Mouse (Mus musculus): ENCODE data around the gene Unc79. TPM values are rescaled to one million over a fixed set of nuclear protein-coding genes. Genes with fewer than 3 reads are reported as not detected.
A peak's percentile ranks its signal among the peaks of the same experiment; 100 is the strongest.

Unc79 gene
- polyA plus RNA-seq, 1 experiment from 2014 or later: 0.28 TPM

DNA sequence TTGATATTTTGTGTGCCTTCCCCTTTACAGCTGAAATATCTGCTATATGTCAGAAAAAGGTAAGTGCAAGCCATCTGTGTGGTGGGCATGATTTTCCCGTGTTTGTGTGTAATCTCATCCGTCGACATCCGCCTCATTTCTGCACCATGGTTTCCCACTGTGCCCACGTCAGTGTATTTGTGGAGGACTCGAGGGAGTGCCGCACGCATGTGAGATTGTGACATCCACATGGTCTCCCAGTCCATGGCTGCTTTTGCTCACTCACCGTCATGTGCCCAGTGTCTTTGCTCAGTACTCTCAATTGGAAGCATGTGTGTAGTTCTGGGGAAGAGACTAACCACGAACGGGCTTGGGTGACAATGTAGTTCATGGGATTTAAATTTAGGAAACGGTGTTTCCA, 101.2 kb downstream of the Unc79 start:
- Histone ChIP-seq H3K36me3 (no peaks in the 10 kb centered on the region), H3K4me3 (replicated peaks) (no peak overlapping the region), H3K27me3 (replicated peaks) (no peaks in the 10 kb centered on the region), H3K9ac (no peak overlapping the region), H3K4me2 (replicated peaks) (no peak overlapping the region), H3K4me1 (replicated peaks) (no peaks in the 10 kb centered on the region), H3K9me3 (no peaks in the 10 kb centered on the region), H3K27ac (no peak overlapping the region)
- 93% methylated on average over 12 of the region's 12 CpGs for WGBS
- no peak for ATAC-seq

DNA sequence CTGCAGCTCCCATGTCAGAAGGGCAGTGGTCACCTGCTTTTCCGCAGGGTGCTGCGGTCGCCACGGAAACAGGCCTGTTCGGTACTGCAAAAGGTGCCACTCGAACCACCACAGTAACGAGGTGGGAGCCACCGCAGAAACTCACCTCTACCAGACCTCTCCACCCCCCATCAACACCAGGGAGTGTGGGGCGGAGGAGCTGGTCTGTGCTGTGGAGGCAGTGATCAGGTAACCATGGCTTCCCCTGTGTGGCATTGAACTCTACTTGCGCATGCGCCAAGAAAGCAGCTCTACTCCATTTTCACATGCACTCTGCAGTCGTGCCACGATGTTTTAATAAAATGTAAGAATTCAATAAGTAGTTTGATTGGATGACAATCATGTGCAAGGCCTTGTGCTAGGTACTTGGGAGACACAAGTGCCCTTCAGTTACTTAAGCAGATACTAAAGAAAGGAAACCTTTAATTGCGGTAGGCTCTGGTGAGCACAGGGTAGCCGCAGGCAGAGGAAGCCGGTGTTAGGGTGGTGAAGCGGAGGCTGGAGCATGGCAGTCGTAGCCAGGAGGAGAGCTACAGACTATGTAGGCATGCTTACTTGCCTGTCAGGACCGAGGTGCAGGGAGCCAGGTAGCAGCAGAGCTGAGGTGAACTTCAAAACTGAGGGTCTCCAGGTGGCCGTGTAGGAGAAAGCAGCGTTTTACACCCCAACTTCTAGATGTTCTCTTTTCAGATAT, 110.8 kb downstream of the Unc79 start:
- H3K4me1 ChIP-seq (replicated peaks): no peaks in the 10 kb centered on the region
- H3K9me3 ChIP-seq: no peaks in the 10 kb centered on the region
- no peak overlapping the region for H3K27ac ChIP-seq
- no peak overlapping the region for H3K4me3 ChIP-seq (replicated peaks)
- H3K9ac ChIP-seq: no peak overlapping the region
- no peaks in the 10 kb centered on the region for H3K36me3 ChIP-seq
- no peak for ATAC-seq
- H3K4me2 ChIP-seq (replicated peaks): no peak overlapping the region
- 80% methylated on average over 21 of the region's 21 CpGs for WGBS
- H3K27me3 ChIP-seq (replicated peaks): no peaks in the 10 kb centered on the region

DNA sequence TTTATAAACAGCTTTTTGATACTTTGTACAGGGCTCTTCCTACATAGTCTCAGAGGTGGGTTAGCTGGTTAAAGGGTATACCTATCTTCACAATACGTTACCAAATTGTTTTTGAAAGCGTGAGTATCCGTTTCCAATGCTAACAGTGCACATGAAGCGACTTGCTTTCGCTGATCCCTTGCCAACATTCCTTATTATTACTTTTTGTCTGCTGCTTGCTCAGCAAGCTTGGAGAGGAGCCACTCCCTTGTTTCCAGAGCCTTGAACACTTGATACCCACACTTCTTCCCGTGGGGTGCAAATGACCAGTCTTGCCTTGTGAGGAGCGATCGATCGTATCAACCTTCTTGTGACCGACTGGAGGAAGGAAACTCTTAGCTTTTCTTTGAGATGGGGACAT, 112.1 kb downstream of the Unc79 start:
- 90% methylated on average over 10 of the region's 10 CpGs for WGBS
- Histone ChIP-seq H3K27me3 (replicated peaks) (no peaks in the 10 kb centered on the region), H3K4me1 (replicated peaks) (no peaks in the 10 kb centered on the region), H3K9me3 (no peaks in the 10 kb centered on the region), H3K4me3 (replicated peaks) (no peak overlapping the region), H3K9ac (no peak overlapping the region), H3K36me3 (no peaks in the 10 kb centered on the region), H3K27ac (no peak overlapping the region), H3K4me2 (replicated peaks) (no peak overlapping the region)
- no peak for ATAC-seq

DNA sequence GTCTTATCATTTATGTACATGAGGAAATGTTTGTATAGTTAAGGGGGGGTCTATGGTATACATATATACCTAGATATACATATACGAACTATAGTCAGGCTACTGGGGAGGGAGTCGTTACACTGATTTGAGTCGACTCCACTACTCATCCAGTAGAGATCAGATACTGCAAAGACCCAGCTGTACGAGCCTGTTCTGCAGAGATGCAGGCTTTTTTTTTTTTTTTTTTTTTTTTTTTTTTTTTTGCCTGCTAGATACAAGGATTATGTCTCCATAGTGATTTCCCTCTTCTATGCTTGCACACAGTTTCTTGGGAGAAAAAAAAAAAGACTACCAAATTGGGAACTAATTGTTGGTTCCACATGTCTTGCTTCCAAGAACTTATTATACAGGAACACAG, 113.5 kb downstream of the Unc79 start:
- no peaks in the 10 kb centered on the region for H3K9me3 ChIP-seq
- no peak overlapping the region for H3K9ac ChIP-seq
- WGBS: 65% methylated on average over 4 of the region's 4 CpGs

DNA sequence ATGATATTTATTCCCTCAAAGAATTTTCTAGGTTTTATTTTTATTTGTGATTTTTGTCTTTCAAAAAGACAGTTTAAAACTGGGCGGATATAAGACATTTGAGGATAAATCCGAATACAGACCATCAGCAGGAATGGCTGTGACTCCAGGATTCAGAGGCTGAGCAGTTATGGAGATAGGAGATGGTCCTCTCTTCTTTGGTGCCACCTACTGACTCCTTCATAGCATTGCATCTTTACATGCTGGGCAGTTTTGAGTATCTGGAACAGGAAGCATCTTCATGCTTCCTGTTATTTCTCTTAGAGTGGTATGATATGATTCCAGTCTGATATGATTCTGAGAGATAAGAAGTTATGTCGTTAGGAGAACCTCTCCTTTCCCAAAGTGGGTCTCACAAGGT, 116.3 kb downstream of the Unc79 start:
- 13% methylated on average over 3 of the region's 3 CpGs for WGBS
- no peaks in the 10 kb centered on the region for H3K4me1 ChIP-seq (replicated peaks)
- 0 out of 2 replicates have a peak, but pooled peaks have one; percentile 25 for ATAC-seq

More for the DNA sequence above, 113.5 kb downstream of the Unc79 start:
- Histone ChIP-seq H3K36me3 (no peaks in the 10 kb centered on the region), H3K27me3 (replicated peaks) (no peaks in the 10 kb centered on the region), H3K27ac (no peak overlapping the region), H3K4me2 (replicated peaks) (no peak overlapping the region), H3K4me1 (replicated peaks) (no peaks in the 10 kb centered on the region), H3K4me3 (replicated peaks) (no peak overlapping the region)
- ATAC-seq: no peak

DNA sequence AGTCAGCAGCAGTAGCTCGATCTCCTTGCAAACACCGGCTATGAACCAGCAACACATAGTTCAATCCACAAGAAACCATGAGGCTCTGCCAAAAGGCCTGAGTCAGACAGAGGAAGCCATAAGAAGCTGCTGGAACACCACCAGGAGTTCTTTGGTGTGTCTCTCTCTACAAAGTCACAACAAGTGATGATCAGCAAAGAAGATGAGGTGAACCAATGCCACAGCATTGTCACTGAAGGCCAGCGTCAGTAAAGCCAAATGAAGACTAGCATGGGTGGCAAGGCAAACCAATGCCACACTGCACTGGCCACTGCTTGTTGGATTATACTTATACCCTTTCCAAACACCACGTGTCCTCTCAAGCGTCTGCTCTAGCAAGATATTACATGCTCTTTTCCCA, 119.5 kb downstream of the Unc79 start:
- no peak overlapping the region for H3K9ac ChIP-seq
- H3K9me3 ChIP-seq: no peaks in the 10 kb centered on the region
- H3K4me3 ChIP-seq (replicated peaks): no peak overlapping the region
- WGBS: 85% methylated on average over 5 of the region's 5 CpGs
- no peaks in the 10 kb centered on the region for H3K27me3 ChIP-seq (replicated peaks)
- no peaks in the 10 kb centered on the region for H3K4me1 ChIP-seq (replicated peaks)
- no peak overlapping the region for H3K4me2 ChIP-seq (replicated peaks)
- ATAC-seq: no peak
- H3K27ac ChIP-seq: no peak overlapping the region
- no peaks in the 10 kb centered on the region for H3K36me3 ChIP-seq

More for the DNA sequence above, 116.3 kb downstream of the Unc79 start:
- Histone ChIP-seq H3K27ac (no peak overlapping the region), H3K9ac (no peak overlapping the region), H3K4me3 (replicated peaks) (no peak overlapping the region), H3K4me2 (replicated peaks) (no peak overlapping the region), H3K9me3 (no peaks in the 10 kb centered on the region), H3K27me3 (replicated peaks) (no peaks in the 10 kb centered on the region), H3K36me3 (no peaks in the 10 kb centered on the region)

DNA sequence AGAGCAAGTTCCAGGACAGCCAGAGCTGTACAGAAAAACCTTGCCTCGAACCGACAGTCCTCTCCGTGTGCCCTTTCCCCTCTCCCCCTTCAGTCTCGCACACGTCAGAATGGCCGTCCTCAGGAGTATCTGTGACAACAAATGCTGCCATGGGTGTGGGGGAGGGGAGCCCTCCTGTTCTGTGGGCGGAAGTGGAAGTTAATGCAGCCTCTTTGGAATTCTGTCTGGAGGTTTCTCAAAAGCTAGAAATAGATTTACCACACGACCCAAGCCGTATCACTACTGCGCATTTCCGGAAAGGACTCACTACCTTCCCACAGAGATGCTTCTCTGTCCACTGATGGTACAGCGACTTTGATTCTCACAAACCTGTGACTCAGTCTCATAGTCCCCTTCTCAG, 120.9 kb downstream of the Unc79 start:
- 62% methylated on average over 12 of the region's 12 CpGs for WGBS
- no peak overlapping the region for H3K27ac ChIP-seq
- ATAC-seq: no peak

DNA sequence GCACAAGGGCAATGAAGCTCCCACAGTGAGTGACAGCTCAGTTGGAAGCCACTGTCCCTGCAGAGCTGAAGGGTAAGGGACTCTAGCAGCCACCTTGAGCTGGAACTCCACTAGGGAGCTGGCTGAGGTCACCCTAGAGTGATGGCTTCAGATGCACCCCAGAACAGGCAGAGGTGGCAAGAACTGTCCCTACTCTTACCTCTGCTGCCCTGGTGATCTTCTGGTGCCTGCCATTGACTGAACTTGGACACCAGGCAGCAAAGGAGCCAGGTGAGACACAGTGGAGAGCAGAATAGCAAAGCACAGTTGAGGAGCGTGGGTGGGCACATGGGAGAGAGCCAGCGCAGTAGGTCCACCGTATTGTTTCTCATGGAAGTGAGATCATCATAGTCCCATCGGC, 125.3 kb downstream of the Unc79 start:
- no peaks in the 10 kb centered on the region for H3K27me3 ChIP-seq (replicated peaks)
- no peaks in the 10 kb centered on the region for H3K9me3 ChIP-seq
- ATAC-seq: no peak

More for the DNA sequence above, 120.9 kb downstream of the Unc79 start:
- no peaks in the 10 kb centered on the region for H3K9me3 ChIP-seq
- no peak overlapping the region for H3K9ac ChIP-seq
- no peak overlapping the region for H3K4me2 ChIP-seq (replicated peaks)
- no peak overlapping the region for H3K4me3 ChIP-seq (replicated peaks)
- no peaks in the 10 kb centered on the region for H3K36me3 ChIP-seq
- H3K4me1 ChIP-seq (replicated peaks): no peaks in the 10 kb centered on the region
- no peaks in the 10 kb centered on the region for H3K27me3 ChIP-seq (replicated peaks)

DNA sequence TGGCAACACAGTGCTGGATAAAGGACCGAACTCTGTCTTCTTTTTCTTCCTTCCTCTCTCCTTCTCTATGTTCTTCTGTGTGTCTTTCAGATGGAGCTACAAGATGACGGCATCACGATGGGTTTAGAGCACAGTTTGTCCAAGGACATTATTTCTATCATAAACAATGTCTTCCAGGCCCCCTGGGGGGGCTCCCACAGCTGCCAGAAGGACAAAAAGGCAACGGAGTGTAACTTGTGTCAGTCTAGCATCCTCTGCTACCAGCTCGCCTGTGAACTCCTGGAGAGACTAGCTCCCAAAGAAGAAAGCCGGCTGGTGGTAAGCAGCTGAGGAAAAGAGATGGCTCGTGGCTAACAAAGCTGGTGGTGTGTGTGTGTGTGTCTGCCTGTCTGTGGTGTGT, 130.1 kb downstream of the Unc79 start:
- Histone ChIP-seq H3K9ac (no peak overlapping the region), H3K4me1 (replicated peaks) (no peaks in the 10 kb centered on the region), H3K27ac (no peak overlapping the region), H3K4me3 (replicated peaks) (no peak overlapping the region), H3K27me3 (replicated peaks) (no peaks in the 10 kb centered on the region), H3K36me3 (no peaks in the 10 kb centered on the region), H3K9me3 (no peaks in the 10 kb centered on the region), H3K4me2 (replicated peaks) (no peak overlapping the region)
- ATAC-seq: no peak
- WGBS: 60% methylated on average over 7 of the region's 7 CpGs

More for the DNA sequence above, 125.3 kb downstream of the Unc79 start:
- WGBS: 95% methylated on average over 4 of the region's 4 CpGs
- Histone ChIP-seq H3K9ac (no peak overlapping the region), H3K36me3 (no peaks in the 10 kb centered on the region), H3K4me1 (replicated peaks) (no peaks in the 10 kb centered on the region), H3K27ac (no peak overlapping the region), H3K4me2 (replicated peaks) (no peak overlapping the region), H3K4me3 (replicated peaks) (no peak overlapping the region)

DNA sequence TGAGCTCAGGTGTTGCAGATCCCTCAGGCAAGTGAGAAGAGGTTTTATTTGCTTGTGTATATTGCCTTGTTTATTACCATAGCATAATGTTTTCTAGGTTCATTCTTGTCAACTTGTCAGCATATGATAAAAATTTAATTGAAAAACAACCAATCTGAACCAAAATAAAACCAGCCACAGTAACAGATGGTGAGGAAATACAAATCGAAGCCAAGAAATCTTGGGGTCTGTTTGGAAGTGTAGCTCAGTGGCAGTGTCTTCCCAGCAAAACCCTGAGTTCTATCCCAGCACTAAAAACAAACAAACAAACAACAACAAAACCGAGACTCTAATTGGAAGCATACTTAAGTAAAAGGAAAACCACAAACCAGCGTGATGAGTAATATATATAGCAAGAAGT, 131.4 kb downstream of the Unc79 start:
- WGBS: 78% methylated on average over 3 of the region's 3 CpGs

DNA sequence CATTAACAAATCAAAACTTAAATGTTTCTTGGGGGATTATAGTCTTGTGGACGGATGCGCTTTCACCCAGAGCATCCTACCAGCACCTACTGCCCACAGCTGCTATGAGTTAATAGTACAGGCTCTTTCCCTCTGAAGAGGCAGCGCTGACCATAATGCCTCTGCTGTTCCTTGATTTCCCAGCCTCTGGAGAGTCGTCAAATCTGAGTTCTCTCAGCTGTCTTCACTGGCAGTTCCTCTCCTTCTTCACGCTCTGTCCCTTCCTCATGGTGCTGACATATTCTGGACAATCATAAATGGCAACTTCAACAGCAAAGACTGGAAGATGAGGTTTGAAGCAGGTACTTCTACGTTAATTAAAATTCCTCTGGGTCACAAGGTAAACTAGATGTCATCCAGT, 143.2 kb downstream of the Unc79 start:
- no peak overlapping the region for H3K9ac ChIP-seq
- H3K4me3 ChIP-seq (replicated peaks): no peak overlapping the region
- no peak overlapping the region for H3K4me2 ChIP-seq (replicated peaks)
- no peaks in the 10 kb centered on the region for H3K4me1 ChIP-seq (replicated peaks)
- ATAC-seq: no peak
- no peaks in the 10 kb centered on the region for H3K36me3 ChIP-seq
- WGBS: 69% methylated on average over 6 of the region's 6 CpGs
- H3K27ac ChIP-seq: no peak overlapping the region
- H3K27me3 ChIP-seq (replicated peaks): no peaks in the 10 kb centered on the region
- no peaks in the 10 kb centered on the region for H3K9me3 ChIP-seq

More for the DNA sequence above, 131.4 kb downstream of the Unc79 start:
- Histone ChIP-seq H3K36me3 (no peaks in the 10 kb centered on the region), H3K9me3 (no peaks in the 10 kb centered on the region), H3K4me3 (replicated peaks) (no peak overlapping the region), H3K4me2 (replicated peaks) (no peak overlapping the region), H3K27ac (no peak overlapping the region), H3K4me1 (replicated peaks) (no peaks in the 10 kb centered on the region), H3K9ac (no peak overlapping the region), H3K27me3 (replicated peaks) (no peaks in the 10 kb centered on the region)
- ATAC-seq: no peak

DNA sequence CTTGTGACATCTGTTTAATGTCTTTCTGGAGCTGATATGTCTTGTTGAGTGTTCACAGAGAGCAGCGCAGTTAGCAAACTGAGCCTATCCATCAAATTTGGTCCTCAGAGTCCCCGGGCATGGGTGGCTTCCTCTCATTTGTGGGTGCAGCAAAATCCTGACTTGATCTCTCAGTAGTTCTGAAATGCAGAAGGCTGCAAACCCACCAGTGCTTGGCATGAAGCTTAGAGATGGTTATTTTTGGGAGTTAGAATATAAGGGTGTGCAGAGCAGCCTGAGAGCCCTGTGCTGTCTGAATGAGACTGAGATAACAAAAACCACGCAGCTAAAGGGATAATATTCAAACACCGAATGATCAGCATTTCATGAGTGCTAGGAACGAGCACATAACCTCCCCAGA, 146.5 kb downstream of the Unc79 start:
- Histone ChIP-seq H3K9ac (no peak overlapping the region), H3K9me3 (no peaks in the 10 kb centered on the region), H3K4me1 (replicated peaks) (no peaks in the 10 kb centered on the region), H3K4me2 (replicated peaks) (no peak overlapping the region), H3K27ac (no peak overlapping the region), H3K36me3 (no peaks in the 10 kb centered on the region), H3K27me3 (replicated peaks) (no peaks in the 10 kb centered on the region), H3K4me3 (replicated peaks) (no peak overlapping the region)
- no peak for ATAC-seq
- WGBS: 53% methylated on average over 5 of the region's 5 CpGs

DNA sequence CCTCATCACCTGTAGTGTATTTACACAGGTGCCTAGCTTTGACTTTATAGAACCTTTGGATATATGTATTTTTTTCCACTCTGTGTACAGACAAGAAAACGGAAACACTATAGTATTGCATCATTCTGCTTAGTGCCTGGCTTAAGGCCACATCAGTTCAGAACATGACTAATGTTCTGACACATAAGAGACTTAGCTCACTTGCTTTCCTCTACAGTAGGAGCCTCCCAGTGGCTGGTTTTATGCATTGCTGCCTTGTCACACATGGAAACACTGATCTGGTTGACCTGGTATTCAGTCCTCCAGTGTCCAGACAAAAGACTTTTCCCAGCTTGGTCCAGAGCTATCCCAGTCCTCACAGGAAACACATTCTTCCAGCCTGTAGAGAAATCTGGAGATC, 150.5 kb downstream of the Unc79 start:
- no peak for ATAC-seq
- H3K4me1 ChIP-seq (replicated peaks): no peaks in the 10 kb centered on the region
- no peak overlapping the region for H3K9ac ChIP-seq
- 75% methylated on average over 1 of the region's 1 CpGs for WGBS
- H3K4me2 ChIP-seq (replicated peaks): no peak overlapping the region
- no peaks in the 10 kb centered on the region for H3K36me3 ChIP-seq
- no peak overlapping the region for H3K4me3 ChIP-seq (replicated peaks)
- H3K27me3 ChIP-seq (replicated peaks): no peaks in the 10 kb centered on the region
- H3K27ac ChIP-seq: no peak overlapping the region
- no peaks in the 10 kb centered on the region for H3K9me3 ChIP-seq
